Mouse (Mus musculus) heart, postnatal 0 days (tissue): Measurements from ENCODE around the gene Col11a2. TPM values are rescaled to one million over a fixed set of nuclear protein-coding genes. Genes with fewer than 3 reads are reported as not detected.

Source experiments
- ATAC-seq: fragments of 200-750 bp; cut with Nextera tagmentation; 2 replicates; pipeline ENCODE4 v1.8.0; 2017; ENCODE audit warnings: low read depth, moderate number of reproducible peaks, moderate library complexity; ENCODE audit not compliant: insufficient read depth
- DNase-seq: peaks from one replicate; pipeline ENCODE4 v3.0.0-alpha.2; 2016; ENCODE audit warnings: low spot score
- H3K27ac ChIP-seq: fragments of 300-500 bp; sonication (generic); 2 replicates; pipeline ENCODE4 v1.5.1; 2014; ENCODE audit warnings: low read depth, mild to moderate bottlenecking
- H3K27me3 ChIP-seq: fragments of 300-500 bp; sonication (generic); 2 replicates; pipeline ENCODE4 v1.6.1; 2014; ENCODE audit warnings: low read length, mixed read lengths; ENCODE audit not compliant: control insufficient read depth, insufficient read depth
- H3K36me3 ChIP-seq: fragments of 300-500 bp; sonication (generic); replicated peaks from 2 replicates; pipeline ENCODE4 v1.6.1; 2014; ENCODE audit warnings: low read length, mixed read lengths; ENCODE audit not compliant: control insufficient read depth, insufficient read depth
- H3K4me1 ChIP-seq: fragments of 300-500 bp; sonication (generic); 2 replicates; pipeline ENCODE4 v1.6.1; 2014; ENCODE audit warnings: antibody characterized with exemption; ENCODE audit not compliant: control insufficient read depth, insufficient read depth
- H3K4me2 ChIP-seq: fragments of 300-500 bp; sonication (generic); 2 replicates; pipeline ENCODE4 v1.6.1; 2014; ENCODE audit warnings: low read depth, mild to moderate bottlenecking, low read length, moderate library complexity
- H3K4me3 ChIP-seq: fragments of 300-500 bp; sonication (generic); 2 replicates; pipeline ENCODE4 v1.5.1; 2014; ENCODE audit warnings: low read depth, low read length
- H3K9ac ChIP-seq: fragments of 300-500 bp; sonication (generic); replicated peaks from 2 replicates; pipeline ENCODE4 v1.6.1; 2014; ENCODE audit warnings: low read depth, low read length, mixed read lengths
- H3K9me3 ChIP-seq: fragments of 300-500 bp; sonication (generic); replicated peaks from 2 replicates; pipeline ENCODE4 v1.6.1; 2016; ENCODE audit warnings: low read length; ENCODE audit not compliant: control insufficient read depth
- CTCF ChIP-seq: IDR thresholded peaks from 2 replicates; pipeline ENCODE4 v1.5.1; 2016; ENCODE audit warnings: antibody characterized with exemption, control low read depth, low read depth
- EP300 ChIP-seq: IDR thresholded peaks from 2 replicates; pipeline ENCODE4 v1.6.1; 2016; ENCODE audit warnings: antibody characterized with exemption, low read depth
- WGBS: fragments of 180-500 bp; shearing (Covaris S2); extraction: QIAGEN DNeasy Blood & Tissue Kit; methylation state at CpG from one replicate; pipeline ENCODE4 v1.1.7; 2014; 5-methylcytosine and 5-hydroxymethylcytosine counted together
- polyA plus RNA-seq: library from polyadenylated mRNA; unstranded; fragments of >200 nt; fragmentation: Nextera tagmentation; extraction: Ambion mirVana; gene quantifications from 2 replicates; pipeline ENCODE4 v1.2.1, GENCODE M21; 2015
- total RNA-seq: library from RNA; depleted of rRNA; stranded (reverse); fragments of >200 nt; gene quantifications from 2 replicates; pipeline ENCODE4 v1.2.3, GENCODE M21; 2014; ENCODE audit warnings: low replicate concordance

Gene Col11a2
- total and polyA plus RNA-seq, 2 experiments from 2014 or later = 0.29 to 1.9 TPM

GRCm38 (mm10) chr17:34083104-34083503 is 43.9 kb downstream of the Col11a2 start:
- peaks cover 20% of the 10 kb centered on the region for H3K27me3 ChIP-seq
- no peak overlapping the region for H3K4me2 ChIP-seq
- no peak overlapping the region for H3K9ac ChIP-seq
- H3K27ac ChIP-seq = no peak overlapping the region
- TF ChIP-seq EP300 (no peak), CTCF (no peak)
- ATAC-seq = no peak
- no peak overlapping the region for H3K4me3 ChIP-seq
- H3K36me3 ChIP-seq = no peaks in the 10 kb centered on the region
- H3K9me3 ChIP-seq = no peaks in the 10 kb centered on the region
- DNase-seq = no peak
- WGBS = 15% methylated on average over 8 of the region's 8 CpGs
- no peaks in the 10 kb centered on the region for H3K4me1 ChIP-seq

GRCm38 (mm10) chr17:34087386-34087785 is 48.1 kb downstream of the Col11a2 start:
- TF ChIP-seq CTCF (no peak), EP300 (no peak)
- 45% methylated on average over 2 of the region's 2 CpGs for WGBS
- no peak overlapping the region for H3K9ac ChIP-seq
- no peaks in the 10 kb centered on the region for H3K4me1 ChIP-seq
- no peaks in the 10 kb centered on the region for H3K9me3 ChIP-seq
- H3K4me3 ChIP-seq = no peak overlapping the region
- H3K36me3 ChIP-seq = no peaks in the 10 kb centered on the region
- no peak overlapping the region for H3K27ac ChIP-seq
- no peak overlapping the region for H3K4me2 ChIP-seq
- H3K27me3 ChIP-seq = peaks cover 20% of the 10 kb centered on the region; the same call in 1 of the 2 replicates
- DNase-seq (no peak), ATAC-seq (no peak)

GRCm38 (mm10) chr17:34088124-34088523 is 48.9 kb downstream of the Col11a2 start:
- H3K9me3 ChIP-seq = no peaks in the 10 kb centered on the region
- no peak overlapping the region for H3K4me3 ChIP-seq
- no peaks in the 10 kb centered on the region for H3K36me3 ChIP-seq
- WGBS = 47% methylated on average over 11 of the region's 11 CpGs
- peaks cover 14% of the 10 kb centered on the region; the same call in 1 of the 2 replicates for H3K27me3 ChIP-seq
- no peaks in the 10 kb centered on the region for H3K4me1 ChIP-seq
- ATAC-seq (no peak), DNase-seq (no peak)
- TF ChIP-seq CTCF (no peak), EP300 (no peak)
- H3K9ac ChIP-seq = no peak overlapping the region
- H3K27ac ChIP-seq = no peak overlapping the region
- no peak overlapping the region for H3K4me2 ChIP-seq

- Histone ChIP-seq H3K36me3 (no peaks in the 10 kb centered on the region), H3K9me3 (no peaks in the 10 kb centered on the region), H3K4me2 (no peak overlapping the region), H3K27ac (no peak overlapping the region), H3K4me3 (no peak overlapping the region), H3K9ac (no peak overlapping the region), H3K4me1 (no peaks in the 10 kb centered on the region), H3K27me3 (peaks cover 6% of the 10 kb centered on the region; the same call in 1 of the 2 replicates)
- ATAC-seq (no peak), DNase-seq (no peak)
- 55% methylated on average over 7 of the region's 7 CpGs for WGBS
- no peak for TF ChIP-seq EP300
- TF ChIP-seq CTCF = peak; percentile 13; the same call in 1 of the 2 replicates
These were observed 51.7 kb downstream of the Col11a2 start for GRCm38 (mm10) chr17:34090923-34091322.

GRCm38 (mm10) chr17:34092197-34092875 is 53.1 kb downstream of the Col11a2 start, which contains the start of gene H2-Oa:
H2-Oa (plus strand) TSS chr17:34092340.
- no peak for TF ChIP-seq CTCF
- H3K4me1 ChIP-seq = no peaks in the 10 kb centered on the region
- DNase-seq (no peak), ATAC-seq (no peak)
- H3K36me3 ChIP-seq = no peaks in the 10 kb centered on the region
- no peaks in the 10 kb centered on the region for H3K9me3 ChIP-seq
- 36% methylated on average over 11 of the region's 11 CpGs for WGBS
- H3K4me2 ChIP-seq = peak within 1 kb of the TSS; percentile 3; the same call in 1 of the 2 replicates
- H3K27ac ChIP-seq = no peak within 1 kb of the TSS
- H3K27me3 ChIP-seq = peaks cover 6% of the 10 kb centered on the region; the same call in 1 of the 2 replicates
- peak within 1 kb of the TSS; percentile 1; the same call in 1 of the 2 replicates for H3K4me3 ChIP-seq
- H3K9ac ChIP-seq = no peak within 1 kb of the TSS
